Mouse (Mus musculus): ENCODE data around the gene Gm26938. TPM values are rescaled to one million over a fixed set of nuclear protein-coding genes. Genes with fewer than 3 reads are reported as not detected.

The Gm26938 gene
- total and polyA plus RNA-seq, 3 experiments: not detected

- WGBS: 56% methylated on average over 13 of the region's 13 CpGs
- intact Hi-C loops (cut with DNase I): no loop called here
- DNase-seq: no peak
- no peak overlapping the region for H3K9ac ChIP-seq (ENCODE audit: low read depth, low read length)
- peaks cover 5% of the 10 kb centered on the region for H3K4me1 ChIP-seq (ENCODE audit: control insufficient read depth, insufficient read depth, low read length)
- TF ChIP-seq EP300 (IDR thresholded peaks at IDR 0.05; ENCODE audit: insufficient read depth, low read depth, low read length) (no peak), POLR2A (IDR thresholded peaks at IDR 0.05; ENCODE audit: insufficient read depth, low read depth, low read length) (no peak), CTCF (IDR thresholded peaks at IDR 0.05) (no peak)
- H3K4me3 ChIP-seq: no peak overlapping the region
- no peaks in the 10 kb centered on the region for H3K27me3 ChIP-seq (ENCODE audit: control insufficient read depth, insufficient read depth, low read length)
- H3K79me2 ChIP-seq (replicated peaks; ENCODE audit: control insufficient read depth, insufficient read depth, low read length): no peaks in the 10 kb centered on the region
- no peak overlapping the region for H3K27ac ChIP-seq
- H3K36me3 ChIP-seq (ENCODE audit: control insufficient read depth, insufficient read depth, low read length): no peaks in the 10 kb centered on the region
These were observed 3.2 kb upstream of the Gm26938 start for GRCm38 (mm10) chr5:139829384-139829783.

DNA sequence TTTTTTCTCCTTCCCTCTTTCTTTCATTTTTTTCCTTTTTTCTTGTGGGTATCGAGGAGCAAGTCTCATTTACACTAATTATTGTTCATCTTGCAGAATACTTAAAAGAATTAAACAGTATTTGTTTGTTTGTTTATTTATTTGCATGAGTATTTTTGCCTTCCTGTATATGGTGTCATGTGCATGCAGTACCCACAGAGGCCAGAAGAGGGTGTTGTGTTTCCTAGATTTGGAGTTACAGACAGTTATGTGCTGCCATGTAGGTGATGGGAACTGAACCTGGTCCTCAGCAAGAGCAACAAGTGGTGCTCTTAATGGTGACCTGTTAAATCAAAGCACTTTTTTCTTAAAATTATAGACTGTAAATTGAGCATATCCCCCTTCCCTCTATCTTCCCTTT is 1.4 kb upstream of the Gm26938 start:
- no peaks in the 10 kb centered on the region for H3K27me3 ChIP-seq (ENCODE audit: control insufficient read depth, insufficient read depth, low read length)
- H3K4me1 ChIP-seq (ENCODE audit: control insufficient read depth, insufficient read depth, low read length): peaks cover 5% of the 10 kb centered on the region
- H3K4me3 ChIP-seq: no peak overlapping the region
- intact Hi-C loops (cut with DNase I): loop anchor here (2.0 kb wide), 1 partner anchor 53 kb away; the partner anchor contains the start of gene Ints1
- no peak overlapping the region for H3K9ac ChIP-seq (ENCODE audit: low read depth, low read length)
- no peaks in the 10 kb centered on the region for H3K36me3 ChIP-seq (ENCODE audit: control insufficient read depth, insufficient read depth, low read length)
- TF ChIP-seq POLR2A (IDR thresholded peaks at IDR 0.05; ENCODE audit: insufficient read depth, low read depth, low read length) (no peak), CTCF (IDR thresholded peaks at IDR 0.05) (peak; percentile 66)
- 97% methylated on average over 1 of the region's 1 CpGs for WGBS
- no peaks in the 10 kb centered on the region for H3K79me2 ChIP-seq (replicated peaks; ENCODE audit: control insufficient read depth, insufficient read depth, low read length)
- no peak overlapping the region for H3K27ac ChIP-seq
- no peak for DNase-seq

- WGBS: 31% methylated on average over 11 of the region's 11 CpGs
These were observed 260 bp downstream of the Gm26938 start for GRCm38 (mm10) chr5:139825947-139826346.

DNA sequence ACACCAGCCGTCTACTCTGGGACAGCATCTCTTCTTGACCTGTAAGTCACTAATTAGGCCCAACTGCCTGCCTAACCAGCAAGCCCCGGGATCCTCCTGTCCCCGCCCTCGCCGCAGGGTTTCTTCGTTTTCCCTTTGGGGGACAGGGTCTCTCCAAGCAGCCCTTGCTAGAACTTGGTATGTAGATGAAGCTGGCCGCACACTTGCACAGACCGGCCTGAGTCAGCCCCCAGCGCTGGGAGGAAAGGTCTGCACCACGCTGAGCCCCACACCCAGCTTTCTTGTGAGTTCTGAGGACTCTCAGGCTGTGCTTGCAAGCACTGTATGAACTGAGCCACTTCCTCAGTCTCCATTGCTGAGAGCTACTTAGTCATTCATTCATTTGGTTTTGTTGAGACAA is 1.7 kb downstream of the Gm26938 start:
- no peak for DNase-seq
- WGBS: 90% methylated on average over 10 of the region's 10 CpGs
- Histone ChIP-seq H3K79me2 (replicated peaks; ENCODE audit: control insufficient read depth, insufficient read depth, low read length) (no peaks in the 10 kb centered on the region), H3K4me1 (ENCODE audit: control insufficient read depth, insufficient read depth, low read length) (peaks cover 5% of the 10 kb centered on the region), H3K9ac (ENCODE audit: low read depth, low read length) (no peak overlapping the region), H3K36me3 (ENCODE audit: control insufficient read depth, insufficient read depth, low read length) (no peaks in the 10 kb centered on the region), H3K27me3 (ENCODE audit: control insufficient read depth, insufficient read depth, low read length) (no peaks in the 10 kb centered on the region), H3K4me3 (no peak overlapping the region), H3K27ac (no peak overlapping the region)
- intact Hi-C loops (cut with DNase I): no loop called here
- no peak for TF ChIP-seq CTCF (IDR thresholded peaks at IDR 0.05)
- TF ChIP-seq POLR2A (IDR thresholded peaks at IDR 0.05; ENCODE audit: insufficient read depth, low read depth, low read length): no peak
- TF ChIP-seq EP300 (IDR thresholded peaks at IDR 0.05; ENCODE audit: insufficient read depth, low read depth, low read length): no peak

More at GRCm38 (mm10) chr5:139825947-139826346, 260 bp downstream of the Gm26938 start:
- H3K9ac ChIP-seq (ENCODE audit: low read depth, low read length): peak overlapping the region; percentile 95
- no peak for TF ChIP-seq POLR2A (IDR thresholded peaks at IDR 0.05; ENCODE audit: insufficient read depth, low read depth, low read length)
- TF ChIP-seq CTCF (IDR thresholded peaks at IDR 0.05): no peak
- TF ChIP-seq EP300 (IDR thresholded peaks at IDR 0.05; ENCODE audit: insufficient read depth, low read depth, low read length): no peak
- peak overlapping the region; percentile 91 for H3K4me3 ChIP-seq
- H3K79me2 ChIP-seq (replicated peaks; ENCODE audit: control insufficient read depth, insufficient read depth, low read length): no peaks in the 10 kb centered on the region
- no peaks in the 10 kb centered on the region for H3K36me3 ChIP-seq (ENCODE audit: control insufficient read depth, insufficient read depth, low read length)
- no peak overlapping the region; the same call in 1 of the 2 replicates for H3K27ac ChIP-seq
- H3K4me1 ChIP-seq (ENCODE audit: control insufficient read depth, insufficient read depth, low read length): peaks cover 5% of the 10 kb centered on the region
- no peaks in the 10 kb centered on the region for H3K27me3 ChIP-seq (ENCODE audit: control insufficient read depth, insufficient read depth, low read length)
- intact Hi-C loops (cut with DNase I): loop anchor here (2.0 kb wide), 1 partner anchor 51 kb away; the partner anchor contains the start of gene Ints1
- no peak for DNase-seq

DNA sequence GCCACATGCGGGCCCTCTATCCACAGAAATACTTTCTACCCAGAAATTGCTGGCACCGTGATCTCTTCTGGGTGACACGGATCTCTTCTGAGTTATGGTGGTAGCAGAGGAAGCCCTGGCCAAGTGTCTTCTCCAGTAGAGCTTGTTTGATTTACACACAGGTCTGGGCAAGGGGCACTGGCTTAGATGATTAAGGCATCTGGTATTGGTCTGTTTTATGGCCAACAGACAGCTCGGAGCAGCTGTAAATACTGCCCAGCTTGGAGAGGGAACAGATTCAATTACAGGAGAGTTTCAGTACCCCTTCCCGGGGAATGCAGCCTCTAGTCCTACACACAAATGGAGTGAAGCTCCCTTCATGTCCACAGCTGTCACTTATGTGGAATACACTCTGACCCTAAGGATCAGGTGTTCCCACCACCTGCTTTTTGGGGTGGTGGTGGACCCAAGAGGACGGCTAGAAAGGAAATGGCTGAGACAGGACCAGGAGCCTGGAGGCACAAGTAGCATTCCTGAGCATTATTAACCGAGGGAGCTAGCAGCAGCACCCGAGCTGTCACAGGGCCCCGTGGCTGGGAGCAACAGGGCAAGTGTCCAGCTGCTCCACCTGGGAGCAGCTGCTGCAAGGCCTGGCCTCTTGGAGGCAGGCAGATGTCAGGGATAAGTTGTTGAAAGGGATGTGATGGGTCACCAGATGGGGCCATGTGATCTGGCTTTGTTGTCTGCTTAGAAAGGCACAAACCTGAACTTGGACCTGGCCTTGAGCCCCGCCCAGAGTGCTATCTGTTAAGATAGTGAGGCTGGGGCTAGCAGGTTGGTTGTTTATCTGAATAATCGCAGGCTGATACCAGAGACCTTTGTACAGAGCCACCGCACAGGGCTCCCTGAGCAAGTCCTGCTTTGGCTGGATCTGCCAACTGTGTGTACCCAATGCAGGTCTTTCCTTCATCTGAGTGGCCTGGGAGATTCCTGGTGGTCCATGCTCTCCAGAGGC is 4.4 kb downstream of the Gm26938 start:
- TF ChIP-seq POLR2A (IDR thresholded peaks at IDR 0.05; ENCODE audit: insufficient read depth, low read depth, low read length) (no peak), EP300 (IDR thresholded peaks at IDR 0.05; ENCODE audit: insufficient read depth, low read depth, low read length) (no peak), CTCF (IDR thresholded peaks at IDR 0.05) (no peak)
- 76% methylated on average over 12 of the region's 12 CpGs for WGBS
- Histone ChIP-seq H3K4me1 (ENCODE audit: control insufficient read depth, insufficient read depth, low read length) (peaks cover 4% of the 10 kb centered on the region), H3K27ac (no peak overlapping the region), H3K9ac (ENCODE audit: low read depth, low read length) (no peak overlapping the region), H3K27me3 (ENCODE audit: control insufficient read depth, insufficient read depth, low read length) (no peaks in the 10 kb centered on the region), H3K4me3 (no peak overlapping the region), H3K79me2 (replicated peaks; ENCODE audit: control insufficient read depth, insufficient read depth, low read length) (no peaks in the 10 kb centered on the region), H3K36me3 (ENCODE audit: control insufficient read depth, insufficient read depth, low read length) (no peaks in the 10 kb centered on the region)
- DNase-seq: no peak
- intact Hi-C loops (cut with DNase I): no loop called here

Measured in heart, adult 2 months (tissue).